8 mouse cellular contexts compared by ENCODE assay signal in the genomic region with DNA sequence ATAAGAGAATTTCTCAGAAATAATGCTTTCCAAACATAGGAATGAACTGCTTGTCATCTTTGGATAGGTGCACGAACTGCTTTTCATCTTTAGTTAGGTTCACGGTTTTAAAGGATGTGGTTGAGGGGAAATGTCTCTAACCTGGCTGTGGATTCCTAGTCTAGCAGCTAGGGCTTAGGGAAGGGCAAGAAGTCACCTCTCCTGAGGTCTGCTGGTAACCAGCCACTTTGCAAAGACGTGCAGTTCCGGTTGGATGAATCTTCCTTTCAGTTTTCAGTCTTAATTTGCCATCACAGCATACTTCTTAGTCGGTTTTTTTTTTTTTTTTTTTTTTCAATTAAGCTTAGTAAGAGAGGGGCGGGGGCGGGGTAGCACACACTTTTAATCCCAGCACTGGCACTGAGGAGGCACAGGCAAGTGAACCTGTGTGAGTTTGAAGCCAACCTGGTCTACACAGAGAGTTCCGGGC. TPM values are rescaled to one million over a fixed set of nuclear protein-coding genes. Genes with fewer than 3 reads are reported as not detected.
DNase-seq lines count a peak whose midpoint lies in the region; ATAC-seq and TF ChIP-seq lines count a peak whose summit lies in the region.

No protein-coding gene starts in this region.

- ATAC-seq in forebrain, embryonic 15.5 days (replicated peaks) = peak; percentile 56
- no peak for ATAC-seq in liver, embryonic 16.5 days (ENCODE audit: low read depth)
- ATAC-seq in stomach, embryonic 16.5 days (ENCODE audit: insufficient read depth, low FRiP score) = no peak

- intact Hi-C loops in heart, postnatal 25 days (cut with DNase I) = no loop called here
- intact Hi-C loops in gastrocnemius, postnatal 36 days (cut with DNase I) = no loop called here

- H3K27ac ChIP-seq in heart, embryonic 10.5 days = peak overlapping the region; percentile 94
- peak overlapping the region; percentile 83 for H3K27ac ChIP-seq in forebrain, embryonic 15.5 days (replicated peaks)
- H3K27ac ChIP-seq in liver, embryonic 16.5 days (ENCODE audit: low read length) = no peak overlapping the region
- H3K27ac ChIP-seq in stomach, embryonic 16.5 days (ENCODE audit: low read length) = no peak overlapping the region; the same call in 1 of the 2 replicates

- H3K4me1 ChIP-seq in heart, embryonic 10.5 days = no peaks in the 10 kb centered on the region
- peaks cover 21% of the 10 kb centered on the region for H3K4me1 ChIP-seq in E14TG2a.4 (replicated peaks; ENCODE audit: low read depth, low read length)
- H3K4me1 ChIP-seq in forebrain, embryonic 15.5 days = 0 out of 2 replicates have a peak, but pooled peaks cover 2% of the 10 kb centered on the region
- H3K4me1 ChIP-seq in liver, embryonic 16.5 days (ENCODE audit: control insufficient read depth, low read depth, low read length) = peaks cover 4% of the 10 kb centered on the region; the same call in 1 of the 2 replicates
- peaks cover 4% of the 10 kb centered on the region; the same call in 1 of the 2 replicates for H3K4me1 ChIP-seq in stomach, embryonic 16.5 days (ENCODE audit: control insufficient read depth, insufficient read depth, low read length)

- no peak for DNase-seq in heart, embryonic 10.5 days (ENCODE audit: low spot score)
- DNase-seq in heart, postnatal 25 days (ENCODE audit: low spot score) = no peak
- no peak for DNase-seq in gastrocnemius, postnatal 36 days
- no peak for DNase-seq in cerebellum, adult 11 months

- H3K27me3 ChIP-seq in heart, embryonic 10.5 days (ENCODE audit: insufficient read depth, poor library complexity, severe bottlenecking) = no peaks in the 10 kb centered on the region
- no peaks in the 10 kb centered on the region for H3K27me3 ChIP-seq in E14TG2a.4 (ENCODE audit: insufficient read depth, low read length)
- no peaks in the 10 kb centered on the region for H3K27me3 ChIP-seq in forebrain, embryonic 15.5 days
- no peaks in the 10 kb centered on the region for H3K27me3 ChIP-seq in liver, embryonic 16.5 days (ENCODE audit: control insufficient read depth, insufficient read depth, low read depth, low read length)
- no peaks in the 10 kb centered on the region for H3K27me3 ChIP-seq in stomach, embryonic 16.5 days (ENCODE audit: control insufficient read depth, insufficient read depth, low read length)

- H3K4me3 ChIP-seq in heart, embryonic 10.5 days = peak overlapping the region; percentile 87
- peak overlapping the region; percentile 86 for H3K4me3 ChIP-seq in E14TG2a.4 (replicated peaks; ENCODE audit: low read length)
- peak overlapping the region; percentile 94 for H3K4me3 ChIP-seq in forebrain, embryonic 15.5 days
- peak overlapping the region; percentile 85 for H3K4me3 ChIP-seq in liver, embryonic 16.5 days (ENCODE audit: low read depth, low read length)
- peak overlapping the region; percentile 95 for H3K4me3 ChIP-seq in stomach, embryonic 16.5 days (replicated peaks; ENCODE audit: low read length)

- no peak for TF ChIP-seq CTCF in E14TG2a.4 (conservative IDR thresholded peaks at IDR 0.05; ENCODE audit: low read length)

- H3K4me2 ChIP-seq in forebrain, embryonic 15.5 days (replicated peaks) = peak overlapping the region; percentile 58
- peak overlapping the region; percentile 68 for H3K4me2 ChIP-seq in liver, embryonic 16.5 days (ENCODE audit: low read depth, low read length)
- peak overlapping the region; percentile 70 for H3K4me2 ChIP-seq in stomach, embryonic 16.5 days (ENCODE audit: low read depth, low read length)

- whole genome bisulfite sequencing in heart, embryonic 10.5 days = 58% methylated on average over 8 of the region's 8 CpGs
- 43% methylated on average over 8 of the region's 8 CpGs for WGBS in forebrain, embryonic 15.5 days
- WGBS in liver, embryonic 16.5 days (ENCODE audit: insufficient replicate concordance) = 56% methylated on average over 8 of the region's 8 CpGs
- WGBS in stomach, embryonic 16.5 days = 45% methylated on average over 8 of the region's 8 CpGs

- H3K36me3 ChIP-seq in heart, embryonic 10.5 days = no peaks in the 10 kb centered on the region
- H3K36me3 ChIP-seq in E14TG2a.4 (ENCODE audit: insufficient read depth, low read length) = no peaks in the 10 kb centered on the region
- no peaks in the 10 kb centered on the region for H3K36me3 ChIP-seq in forebrain, embryonic 15.5 days
- H3K36me3 ChIP-seq in liver, embryonic 16.5 days (ENCODE audit: control insufficient read depth, insufficient read depth) = no peaks in the 10 kb centered on the region
- H3K36me3 ChIP-seq in stomach, embryonic 16.5 days (ENCODE audit: control insufficient read depth, insufficient read depth, low read length) = no peaks in the 10 kb centered on the region

- 0 out of 2 replicates have a peak, but pooled peaks cover 3% of the 10 kb centered on the region for H3K9me3 ChIP-seq in heart, embryonic 10.5 days
- peaks cover 26% of the 10 kb centered on the region for H3K9me3 ChIP-seq in E14TG2a.4 (ENCODE audit: low read length)
- H3K9me3 ChIP-seq in forebrain, embryonic 15.5 days = no peaks in the 10 kb centered on the region
- H3K9me3 ChIP-seq in liver, embryonic 16.5 days (replicated peaks; ENCODE audit: control insufficient read depth, low read length) = no peaks in the 10 kb centered on the region
- H3K9me3 ChIP-seq in stomach, embryonic 16.5 days (replicated peaks; ENCODE audit: control insufficient read depth, low read length) = no peaks in the 10 kb centered on the region

- H3K9ac ChIP-seq in forebrain, embryonic 15.5 days (replicated peaks) = peak overlapping the region; percentile 97
- no peak overlapping the region for H3K9ac ChIP-seq in liver, embryonic 16.5 days (ENCODE audit: low read depth, low read length)
- H3K9ac ChIP-seq in stomach, embryonic 16.5 days (ENCODE audit: low read length) = peak overlapping the region; percentile 80

RNA-seq across cellular contexts. Expression of a gene that starts 0.4 kb away (rescaled TPM):
- 9.3 TPM in 2 replicates for polyA plus RNA-seq in heart, embryonic 10.5 days (2016; fragmentation: Nextera tagmentation; extraction: Ambion mirVana)
- total RNA-seq in heart, postnatal 25 days (2021) = 1 to 10 TPM; 8.3 to 9.6 TPM
- polyA plus RNA-seq in forebrain, embryonic 15.5 days (2015; fragmentation: Nextera tagmentation; extraction: Ambion mirVana) = 10.3 and 10.9 TPM in 2 replicates
- polyA plus RNA-seq in liver, embryonic 16.5 days (2015; fragmentation: Nextera tagmentation; extraction: Ambion mirVana) = 2.0 and 2.5 TPM in 2 replicates
- 4.9 and 5.0 TPM in 2 replicates for polyA plus RNA-seq in stomach, embryonic 16.5 days (2015; fragmentation: Nextera tagmentation; extraction: Ambion mirVana)
- 1 to 10 TPM; 4.7 to 6.7 TPM for total RNA-seq in gastrocnemius, postnatal 36 days (2021)

Comparison
In these comparisons a context has a peak if more than half of its experiments do, and no peak if none do; other contexts are left out.
1. H3K27ac ChIP-seq: peak in heart, embryonic 10.5 days (single experiment) and forebrain, embryonic 15.5 days (single experiment); none in liver, embryonic 16.5 days (single experiment) and stomach, embryonic 16.5 days (single experiment).
2. Peak in every context shown above with its lines, with median percentiles within 50 percentile points of each other: H3K4me3 ChIP-seq and H3K4me2 ChIP-seq.